Mouse (Mus musculus): ENCODE measurements around the gene Efnb2. TPM values are rescaled to one million over a fixed set of nuclear protein-coding genes. Genes with fewer than 3 reads are reported as not detected.

Efnb2 gene
- total RNA-seq (2017), result 0.19 to 7.5 TPM (median 0.39 TPM) in 3 replicates

GRCm38 (mm10) chr8:8661103-8661758, at the start of gene Efnb2:
TSS of gene Efnb2 (minus strand) at chr8:8661242.
- peak; percentile 19 for ATAC-seq (replicated peaks; ENCODE audit: insufficient number of reproducible peaks, low FRiP score, low TSS enrichment, poor library complexity, severe bottlenecking)

GRCm38 (mm10) chr8:8704813-8705212, 43.8 kb upstream of the Efnb2 start:
- ATAC-seq (replicated peaks; ENCODE audit: insufficient number of reproducible peaks, low FRiP score, low TSS enrichment, poor library complexity, severe bottlenecking), result no peak

GRCm38 (mm10) chr8:8703668-8704067, 42.6 kb upstream of the Efnb2 start:
- no peak for ATAC-seq (replicated peaks; ENCODE audit: insufficient number of reproducible peaks, low FRiP score, low TSS enrichment, poor library complexity, severe bottlenecking)

- ATAC-seq (replicated peaks; ENCODE audit: insufficient number of reproducible peaks, low FRiP score, low TSS enrichment, poor library complexity, severe bottlenecking), result no peak
These were observed 39.8 kb upstream of the Efnb2 start for GRCm38 (mm10) chr8:8700821-8701220.

GRCm38 (mm10) chr8:8700229-8700628, 39.2 kb upstream of the Efnb2 start:
- ATAC-seq (replicated peaks; ENCODE audit: insufficient number of reproducible peaks, low FRiP score, low TSS enrichment, poor library complexity, severe bottlenecking), result no peak

GRCm38 (mm10) chr8:8690146-8691092, 29.4 kb upstream of the Efnb2 start, which contains the start of gene Arglu1:
TSS of gene Arglu1 (minus strand) at chr8:8690521.
- peak; percentile 84 for ATAC-seq (replicated peaks; ENCODE audit: insufficient number of reproducible peaks, low FRiP score, low TSS enrichment, poor library complexity, severe bottlenecking)

GRCm38 (mm10) chr8:8689454-8690145, 28.6 kb upstream of the Efnb2 start:
- no peak; the same call in 1 of the 2 replicates for ATAC-seq (replicated peaks; ENCODE audit: insufficient number of reproducible peaks, low FRiP score, low TSS enrichment, poor library complexity, severe bottlenecking)

GRCm38 (mm10) chr8:8688823-8689453, 27.9 kb upstream of the Efnb2 start:
- ATAC-seq (replicated peaks; ENCODE audit: insufficient number of reproducible peaks, low FRiP score, low TSS enrichment, poor library complexity, severe bottlenecking), result no peak

- no peak for ATAC-seq (replicated peaks; ENCODE audit: insufficient number of reproducible peaks, low FRiP score, low TSS enrichment, poor library complexity, severe bottlenecking)
These were observed 24.5 kb upstream of the Efnb2 start for GRCm38 (mm10) chr8:8685517-8685916.

- ATAC-seq (replicated peaks; ENCODE audit: insufficient number of reproducible peaks, low FRiP score, low TSS enrichment, poor library complexity, severe bottlenecking), result no peak
These were observed 21.7 kb upstream of the Efnb2 start for GRCm38 (mm10) chr8:8682697-8683096.

- ATAC-seq (replicated peaks; ENCODE audit: insufficient number of reproducible peaks, low FRiP score, low TSS enrichment, poor library complexity, severe bottlenecking), result no peak
These were observed 17.2 kb upstream of the Efnb2 start for GRCm38 (mm10) chr8:8678236-8678635.

- no peak for ATAC-seq (replicated peaks; ENCODE audit: insufficient number of reproducible peaks, low FRiP score, low TSS enrichment, poor library complexity, severe bottlenecking)
These were observed 13.8 kb upstream of the Efnb2 start for GRCm38 (mm10) chr8:8674864-8675263.

- ATAC-seq (replicated peaks; ENCODE audit: insufficient number of reproducible peaks, low FRiP score, low TSS enrichment, poor library complexity, severe bottlenecking), result peak; percentile 66
These were observed 707 bp upstream of the Efnb2 start for GRCm38 (mm10) chr8:8661759-8662138.

GRCm38 (mm10) chr8:8660307-8661098, 539 bp downstream of the Efnb2 start:
- ATAC-seq (replicated peaks; ENCODE audit: insufficient number of reproducible peaks, low FRiP score, low TSS enrichment, poor library complexity, severe bottlenecking), result no peak

GRCm38 (mm10) chr8:8659503-8660306, 1.3 kb downstream of the Efnb2 start:
- no peak for ATAC-seq (replicated peaks; ENCODE audit: insufficient number of reproducible peaks, low FRiP score, low TSS enrichment, poor library complexity, severe bottlenecking)

- no peak for ATAC-seq (replicated peaks; ENCODE audit: insufficient number of reproducible peaks, low FRiP score, low TSS enrichment, poor library complexity, severe bottlenecking)
These were observed 2.4 kb downstream of the Efnb2 start for GRCm38 (mm10) chr8:8658426-8659224.
